Mouse (Mus musculus) liver, embryonic 16.5 days (tissue): ENCODE measurements around the gene Stx6. TPM values are rescaled to one million over a fixed set of nuclear protein-coding genes. Genes with fewer than 3 reads are reported as not detected.

ENCODE experiments used
- ATAC-seq: fragments of 200-750 bp; cut with Nextera tagmentation; 2 replicates; pipeline ENCODE4 v1.8.0; 2017; ENCODE audit warnings: low read depth, mild to moderate bottlenecking, moderate number of reproducible peaks, moderate library complexity
- H3K27ac ChIP-seq: fragments of 300-500 bp; sonication (generic); 2 replicates; pipeline ENCODE4 v1.5.1; 2014; ENCODE audit warnings: mild to moderate bottlenecking, low read length
- H3K27me3 ChIP-seq: fragments of 300-500 bp; sonication (generic); 2 replicates; pipeline ENCODE4 v1.6.1; 2014; ENCODE audit warnings: low read depth, low read length, mixed read lengths; ENCODE audit not compliant: control insufficient read depth, insufficient read depth
- H3K36me3 ChIP-seq: fragments of 300-500 bp; sonication (generic); 2 replicates; pipeline ENCODE4 v1.6.1; 2014; ENCODE audit warnings: mild to moderate bottlenecking; ENCODE audit not compliant: control insufficient read depth, insufficient read depth
- H3K4me1 ChIP-seq: fragments of 300-500 bp; sonication (generic); 2 replicates; pipeline ENCODE4 v1.6.1; 2014; ENCODE audit warnings: low read depth, low read length, mixed read lengths; ENCODE audit not compliant: control insufficient read depth
- H3K4me2 ChIP-seq: fragments of 300-500 bp; sonication (generic); 2 replicates; pipeline ENCODE4 v1.6.1; 2014; ENCODE audit warnings: low read depth, low read length, mixed read lengths
- H3K4me3 ChIP-seq: fragments of 300-500 bp; sonication (generic); 2 replicates; pipeline ENCODE4 v1.5.1; 2014; ENCODE audit warnings: low read depth, mild to moderate bottlenecking, low read length
- H3K9ac ChIP-seq: fragments of 300-500 bp; sonication (generic); 2 replicates; pipeline ENCODE4 v1.6.1; 2014; ENCODE audit warnings: low read depth, low read length
- H3K9me3 ChIP-seq: fragments of 300-500 bp; sonication (generic); replicated peaks from 2 replicates; pipeline ENCODE4 v1.6.1; 2016; ENCODE audit warnings: low read length; ENCODE audit not compliant: control insufficient read depth
- WGBS: fragments of 180-500 bp; shearing (Covaris S2); extraction: QIAGEN DNeasy Blood & Tissue Kit; methylation state at CpG from one replicate; pipeline ENCODE4 v1.1.7; 2014; ENCODE audit not compliant: insufficient replicate concordance; 5-methylcytosine and 5-hydroxymethylcytosine counted together
- polyA plus RNA-seq: library from polyadenylated mRNA; unstranded; fragments of >200 nt; fragmentation: Nextera tagmentation; extraction: Ambion mirVana; gene quantifications from 2 replicates; pipeline ENCODE4 v1.2.1, GENCODE M21; 2015

Stx6 gene
- polyA plus RNA-seq, 1 experiment from 2014 or later, result 7.1 TPM

DNA sequence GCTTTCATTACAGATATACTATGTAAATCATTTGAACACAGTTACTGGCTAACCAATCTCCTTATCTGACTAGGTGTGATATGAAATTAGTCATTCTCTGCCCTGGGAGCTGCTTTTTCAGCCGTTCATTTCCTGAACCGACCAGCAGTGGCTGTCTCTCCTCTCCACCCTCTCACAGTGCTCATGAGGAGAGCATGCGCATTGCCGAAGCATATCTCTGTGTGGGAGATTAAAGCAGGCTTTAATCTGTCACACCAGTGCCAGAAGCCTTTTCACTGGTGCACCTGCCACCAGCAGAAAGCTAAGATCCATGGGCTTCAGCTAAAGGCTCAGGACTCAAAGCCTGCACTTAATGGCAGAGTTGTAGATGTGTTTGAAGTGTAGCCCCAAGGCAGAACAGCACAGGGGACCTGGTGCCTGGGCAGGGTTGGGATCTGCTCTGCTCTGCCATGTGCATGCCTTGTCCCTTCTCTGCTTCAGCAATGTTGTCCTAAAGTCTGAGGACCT, 42.9 kb downstream of the Stx6 start:
- WGBS, result 33% methylated on average over 4 of the region's 4 CpGs
- Histone ChIP-seq H3K27ac (no peak overlapping the region), H3K4me2 (no peak overlapping the region), H3K27me3 (no peaks in the 10 kb centered on the region), H3K9ac (no peak overlapping the region), H3K4me3 (no peak overlapping the region), H3K4me1 (peaks cover 5% of the 10 kb centered on the region), H3K36me3 (no peaks in the 10 kb centered on the region), H3K9me3 (no peaks in the 10 kb centered on the region)
- no peak for ATAC-seq

DNA sequence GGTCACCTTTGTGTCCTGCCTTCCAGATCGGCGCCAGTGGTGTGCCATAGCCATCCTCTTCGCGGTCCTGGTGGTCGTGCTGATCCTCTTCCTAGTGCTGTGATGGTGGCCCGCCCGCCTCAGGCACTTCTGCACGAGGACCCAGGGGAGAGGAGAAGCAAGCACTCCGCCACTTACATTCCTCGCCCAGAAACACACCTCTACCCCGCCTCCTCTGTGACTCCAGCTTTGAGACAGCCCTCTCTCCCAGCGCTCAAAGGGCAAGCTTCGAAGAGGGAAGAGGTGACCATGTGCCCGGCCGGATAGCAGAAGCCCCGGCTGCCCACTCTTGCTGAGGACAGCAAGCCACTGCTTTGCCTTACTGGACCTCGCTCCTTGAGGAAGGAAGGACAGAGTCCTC, 43.4 kb downstream of the Stx6 start:
- no peaks in the 10 kb centered on the region for H3K9me3 ChIP-seq
- no peak overlapping the region for H3K4me3 ChIP-seq
- no peak overlapping the region for H3K4me2 ChIP-seq
- no peaks in the 10 kb centered on the region for H3K27me3 ChIP-seq
- H3K4me1 ChIP-seq, result peaks cover 5% of the 10 kb centered on the region
- no peaks in the 10 kb centered on the region for H3K36me3 ChIP-seq
- peak; percentile 35; the same call in 1 of the 2 replicates for ATAC-seq
- H3K27ac ChIP-seq, result no peak overlapping the region
- 73% methylated on average over 17 of the region's 17 CpGs for WGBS
- no peak overlapping the region for H3K9ac ChIP-seq

GRCm38 (mm10) chr1:155202472-155202871, 44.0 kb downstream of the Stx6 start:
- H3K36me3 ChIP-seq, result no peaks in the 10 kb centered on the region
- H3K4me1 ChIP-seq, result peaks cover 5% of the 10 kb centered on the region
- no peak for ATAC-seq
- no peak overlapping the region for H3K9ac ChIP-seq
- H3K9me3 ChIP-seq, result no peaks in the 10 kb centered on the region
- H3K27ac ChIP-seq, result no peak overlapping the region
- 71% methylated on average over 5 of the region's 5 CpGs for WGBS
- no peak overlapping the region for H3K4me3 ChIP-seq
- no peaks in the 10 kb centered on the region for H3K27me3 ChIP-seq
- no peak overlapping the region for H3K4me2 ChIP-seq

DNA sequence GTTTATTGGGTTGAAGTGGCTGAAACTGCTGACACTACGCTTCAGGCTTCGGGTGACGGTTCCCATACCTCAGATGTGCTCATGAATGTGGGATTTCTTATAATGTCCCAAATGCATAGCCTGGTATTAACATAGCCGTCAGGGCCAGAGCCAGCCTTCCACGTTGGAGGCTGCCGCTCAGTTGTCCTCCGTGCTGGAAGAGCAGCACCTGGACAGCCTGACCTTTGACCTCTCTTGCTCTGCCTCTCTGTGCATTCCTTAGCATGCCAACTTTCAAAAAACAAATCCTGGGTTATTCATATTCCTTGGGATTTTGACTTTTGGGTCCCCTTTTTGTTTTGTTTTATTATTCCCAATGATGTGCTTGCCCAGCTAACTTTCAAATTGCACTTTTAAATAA, 44.6 kb downstream of the Stx6 start:
- Histone ChIP-seq H3K36me3 (no peaks in the 10 kb centered on the region), H3K9me3 (no peaks in the 10 kb centered on the region), H3K4me2 (no peak overlapping the region), H3K4me3 (no peak overlapping the region), H3K4me1 (peaks cover 5% of the 10 kb centered on the region), H3K9ac (no peak overlapping the region), H3K27ac (no peak overlapping the region), H3K27me3 (no peaks in the 10 kb centered on the region)
- WGBS, result 70% methylated on average over 7 of the region's 7 CpGs
- no peak for ATAC-seq

GRCm38 (mm10) chr1:155203954-155204353, 45.4 kb downstream of the Stx6 start:
- ATAC-seq, result no peak
- WGBS, result 89% methylated on average over 12 of the region's 12 CpGs
- Histone ChIP-seq H3K9me3 (no peaks in the 10 kb centered on the region), H3K4me1 (peaks cover 5% of the 10 kb centered on the region), H3K9ac (no peak overlapping the region), H3K4me3 (no peak overlapping the region), H3K27me3 (no peaks in the 10 kb centered on the region), H3K4me2 (no peak overlapping the region), H3K27ac (no peak overlapping the region), H3K36me3 (no peaks in the 10 kb centered on the region)

DNA sequence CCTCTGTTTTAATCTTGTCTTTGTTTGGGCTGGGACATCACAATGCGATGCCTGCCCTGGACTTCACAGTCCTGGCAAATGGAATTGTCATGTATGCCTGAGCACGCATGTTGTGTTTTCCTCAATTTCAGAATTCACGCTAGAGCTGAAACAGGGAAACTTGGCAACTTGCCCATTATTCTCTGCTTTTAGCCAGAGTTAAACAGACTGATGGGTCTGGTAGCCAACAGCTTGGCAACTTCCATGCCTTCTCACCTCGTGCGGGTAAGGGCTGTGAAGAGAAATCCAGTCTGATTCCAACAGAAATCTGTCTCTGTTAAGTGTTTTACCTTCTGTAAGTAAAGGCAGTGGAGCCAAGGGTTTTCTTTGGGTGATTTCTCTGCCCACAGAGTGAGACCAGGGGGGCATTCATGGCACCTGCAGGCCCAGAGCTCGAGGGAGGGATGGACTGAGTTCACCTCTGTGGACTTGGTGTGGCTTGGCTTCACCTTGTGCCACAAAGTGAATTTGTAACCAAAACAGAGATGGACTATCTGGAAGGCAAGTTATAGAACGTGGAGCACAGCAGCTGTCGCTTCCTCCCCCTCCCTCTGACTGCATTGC, 46.1 kb downstream of the Stx6 start:
- Histone ChIP-seq H3K4me2 (no peak overlapping the region), H3K9ac (no peak overlapping the region), H3K9me3 (no peaks in the 10 kb centered on the region), H3K4me3 (no peak overlapping the region), H3K36me3 (no peaks in the 10 kb centered on the region), H3K4me1 (peaks cover 5% of the 10 kb centered on the region), H3K27ac (no peak overlapping the region), H3K27me3 (no peaks in the 10 kb centered on the region)
- no peak for ATAC-seq
- WGBS, result 68% methylated on average over 8 of the region's 8 CpGs

DNA sequence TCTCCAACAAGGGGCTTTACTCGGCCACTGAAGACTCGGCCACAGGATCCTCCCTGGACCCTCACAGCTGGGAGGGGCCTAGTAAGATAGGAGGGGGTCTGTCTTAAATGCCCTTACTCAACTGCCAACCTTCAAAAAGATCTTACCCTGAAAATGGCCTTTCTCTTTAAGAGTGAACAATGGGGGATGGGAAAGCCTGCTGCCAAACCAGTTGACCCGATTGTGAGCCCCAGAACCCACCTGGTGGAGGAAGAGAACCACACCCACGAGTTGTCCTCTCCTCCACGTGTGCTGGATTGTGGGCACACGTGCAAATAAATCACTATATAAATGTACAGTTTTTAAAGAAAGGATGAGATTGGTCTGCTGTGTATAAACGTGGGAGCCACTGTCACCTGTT, 46.8 kb downstream of the Stx6 start:
- Histone ChIP-seq H3K9ac (no peak overlapping the region), H3K4me2 (no peak overlapping the region)
- 47% methylated on average over 7 of the region's 7 CpGs for WGBS

GRCm38 (mm10) chr1:155205822-155206660, 47.5 kb downstream of the Stx6 start:
- H3K36me3 ChIP-seq, result no peaks in the 10 kb centered on the region
- H3K9ac ChIP-seq, result no peak overlapping the region
- no peak for ATAC-seq
- H3K4me2 ChIP-seq, result no peak overlapping the region
- H3K4me3 ChIP-seq, result no peak overlapping the region
- no peaks in the 10 kb centered on the region for H3K9me3 ChIP-seq
- WGBS, result 61% methylated on average over 19 of the region's 19 CpGs
- H3K27ac ChIP-seq, result no peak overlapping the region
- H3K4me1 ChIP-seq, result peaks cover 1% of the 10 kb centered on the region
- H3K27me3 ChIP-seq, result no peaks in the 10 kb centered on the region

More for the DNA sequence above, 46.8 kb downstream of the Stx6 start:
- Histone ChIP-seq H3K27ac (no peak overlapping the region), H3K36me3 (no peaks in the 10 kb centered on the region), H3K27me3 (no peaks in the 10 kb centered on the region), H3K9me3 (no peaks in the 10 kb centered on the region), H3K4me1 (peaks cover 5% of the 10 kb centered on the region), H3K4me3 (no peak overlapping the region)
- no peak for ATAC-seq

- H3K9me3 ChIP-seq, result no peaks in the 10 kb centered on the region
- no peak overlapping the region for H3K9ac ChIP-seq
- H3K36me3 ChIP-seq, result no peaks in the 10 kb centered on the region
- no peak for ATAC-seq
- no peak overlapping the region for H3K27ac ChIP-seq
- 55% methylated on average over 3 of the region's 3 CpGs for WGBS
- no peak overlapping the region for H3K4me3 ChIP-seq
- no peaks in the 10 kb centered on the region for H3K27me3 ChIP-seq
- no peaks in the 10 kb centered on the region for H3K4me1 ChIP-seq
- no peak overlapping the region for H3K4me2 ChIP-seq
Measured at GRCm38 (mm10) chr1:155207859-155208258, 49.3 kb downstream of the Stx6 start.
